Mouse (Mus musculus) CH12.LX (cell line): ENCODE data around the gene Akap2. TPM values are rescaled to one million over a fixed set of nuclear protein-coding genes. Genes with fewer than 3 reads are reported as not detected.

Experiments used
- DNase-seq: peaks from one replicate; pipeline ENCODE4 v3.0.0-alpha.2; 2013; ENCODE audit errors: extremely low read depth
- H3K27ac ChIP-seq: 2 replicates; pipeline ENCODE4 v1.5.1; 2012; ENCODE audit warnings: low read depth, mild to moderate bottlenecking, control low read depth, moderate library complexity; ENCODE audit not compliant: insufficient read depth
- H3K27me3 ChIP-seq: replicated peaks from 2 replicates; pipeline ENCODE3; 2012; ENCODE audit warnings: inconsistent platforms
- H3K36me3 ChIP-seq, 2 experiments: replicated peaks in 1 of 2; 2 replicates each; pipeline versions ENCODE3 to v1.6.1; 2012; ENCODE audit warnings: inconsistent platforms in 1 of 2, low read length in 1 of 2, mild to moderate bottlenecking in 1 of 2, mixed read lengths in 1 of 2, moderate library complexity in 1 of 2; ENCODE audit not compliant: control insufficient read depth in 1 of 2, insufficient read depth in 1 of 2
- H3K4me1 ChIP-seq, 2 experiments: 2 replicates each; pipeline ENCODE4 v1.6.1; 2012; ENCODE audit warnings: inconsistent platforms in 1 of 2, moderate library complexity in 1 of 2; ENCODE audit not compliant: insufficient read depth in 2 of 2, control insufficient read depth in 1 of 2
- H3K4me2 ChIP-seq: 2 replicates; pipeline ENCODE4 v1.6.1; 2012; ENCODE audit warnings: low read depth, mild to moderate bottlenecking, control low read depth; ENCODE audit not compliant: poor library complexity, insufficient read depth, severe bottlenecking
- H3K4me3 ChIP-seq, 3 experiments: fragments of 150-350 bp in 1 of 3; sonication (generic) in 1 of 3; replicated peaks in 1 of 3; 2 replicates each; pipeline versions ENCODE3 to v1.5.1; 2011 to 2012; ENCODE audit warnings: low read depth in 2 of 3, low read length in 2 of 3, mild to moderate bottlenecking in 2 of 3, moderate library complexity in 2 of 3, control low read depth in 1 of 3, improper control_type of control experiment in 1 of 3, inconsistent platforms in 1 of 3, mixed read lengths in 1 of 3; ENCODE audit not compliant: poor library complexity in 1 of 3
- H3K79me2 ChIP-seq: replicated peaks from 2 replicates; pipeline ENCODE4 v1.6.1; 2012; ENCODE audit warnings: mild to moderate bottlenecking, moderate library complexity; ENCODE audit not compliant: control insufficient read depth, poor library complexity, insufficient read depth, severe bottlenecking; ENCODE audit errors: extremely low read depth
- H3K9ac ChIP-seq: 2 replicates; pipeline ENCODE4 v1.6.1; 2012; ENCODE audit warnings: low read depth, mild to moderate bottlenecking, control low read depth, moderate library complexity; ENCODE audit not compliant: insufficient read depth
- H3K9me3 ChIP-seq: replicated peaks from 2 replicates; pipeline ENCODE3; 2012; ENCODE audit warnings: low read length, inconsistent platforms, mixed read lengths
- BHLHE40 ChIP-seq: IDR thresholded peaks from 2 replicates; pipeline ENCODE4 v1.6.1; 2011; ENCODE audit warnings: mild to moderate bottlenecking, low read depth, low read length, improper control_type of control experiment
- ELF1 ChIP-seq: IDR thresholded peaks from 2 replicates; pipeline ENCODE4 v1.6.1; 2014; ENCODE audit warnings: low read depth, mild to moderate bottlenecking, inconsistent platforms, low read length, improper control_type of control experiment
- EP300 ChIP-seq: IDR thresholded peaks from 2 replicates; pipeline ENCODE4 v1.6.1; 2011; ENCODE audit warnings: low read length, improper control_type of control experiment
- ETS1 ChIP-seq: conservative IDR thresholded peaks from 2 replicates; pipeline ENCODE4 v1.6.1; 2012; ENCODE audit warnings: low read depth, mild to moderate bottlenecking, inconsistent platforms, low read length, improper control_type of control experiment, moderate library complexity
- HCFC1 ChIP-seq: IDR thresholded peaks from 2 replicates; pipeline ENCODE4 v1.6.1; 2012; ENCODE audit warnings: low read depth, mild to moderate bottlenecking, inconsistent platforms, low read length, improper control_type of control experiment
- JUND ChIP-seq: conservative IDR thresholded peaks from 2 replicates; pipeline ENCODE4 v1.6.1; 2011; ENCODE audit warnings: low read depth, low read length, improper control_type of control experiment
- MEF2A ChIP-seq: IDR thresholded peaks from 2 replicates; pipeline ENCODE4 v1.6.1; 2014; ENCODE audit warnings: low read depth, mild to moderate bottlenecking, inconsistent platforms, low read length, improper control_type of control experiment, borderline replicate concordance
- MYC ChIP-seq: IDR thresholded peaks from 2 replicates; pipeline ENCODE4 v1.6.1; 2011; ENCODE audit warnings: low read depth, mild to moderate bottlenecking, improper control_type of control experiment, low read length
- NELFE ChIP-seq: IDR thresholded peaks from 2 replicates; pipeline ENCODE4 v1.6.1; 2011; ENCODE audit warnings: low read depth, low read length, improper control_type of control experiment
- NRF1 ChIP-seq: IDR thresholded peaks from 2 replicates; pipeline ENCODE4 v1.6.1; 2014; ENCODE audit warnings: low read depth, mild to moderate bottlenecking, inconsistent platforms, low read length, improper control_type of control experiment, moderate library complexity
- ZC3H11A ChIP-seq: IDR thresholded peaks from 2 replicates; pipeline ENCODE4 v1.6.1; 2012; ENCODE audit warnings: low read depth, mild to moderate bottlenecking, inconsistent platforms, low read length, improper control_type of control experiment
- ZKSCAN1 ChIP-seq: IDR thresholded peaks from 2 replicates; pipeline ENCODE4 v1.6.1; 2012; ENCODE audit warnings: low read depth, inconsistent platforms, low read length, improper control_type of control experiment, borderline replicate concordance
- ZNF384 ChIP-seq: IDR thresholded peaks from 2 replicates; pipeline ENCODE4 v1.6.1; 2012; ENCODE audit warnings: low read depth, low read length, improper control_type of control experiment, inconsistent platforms
- dilution Hi-C: fragments of 300-500 bp; cut with MboI; formaldehyde crosslinking; loops from 2 replicates; pipeline ENCODE4 v1.14.3; 2020; ENCODE audit warnings: low sequenced_read_pairs; ENCODE audit not compliant: extremely low pct_unique_long_range_greater_than_20kb, extremely low pct_ligation_motif_present
- in situ Hi-C: fragments of 300-500 bp; cut with MboI; formaldehyde crosslinking; loops from 3 replicates; pipeline ENCODE4 v1.14.3; 2019; ENCODE audit warnings: low sequenced_read_pairs, low pct_ligation_motif_present, low pct_unique_long_range_greater_than_20kb, mixed read lengths
- polyA plus RNA-seq: library from polyadenylated mRNA; unstranded; fragments of >175 nt; gene quantifications from 2 replicates; pipeline ENCODE4 v1.2.1, GENCODE M21; 2012; ENCODE audit warnings: low read depth; ENCODE audit not compliant: insufficient read length
- total RNA-seq, 2 experiments: library from RNA; depleted of rRNA; stranded (reverse); fragments of 300-350 nt in 1 of 2; fragments of >200 nt in 1 of 2; gene quantifications; 2 replicates each; pipeline ENCODE4 v1.2.3; 2012 to 2014

The Akap2 gene
- total and polyA plus RNA-seq, 3 experiments, result 0.25 TPM; not detected in 2

DNA sequence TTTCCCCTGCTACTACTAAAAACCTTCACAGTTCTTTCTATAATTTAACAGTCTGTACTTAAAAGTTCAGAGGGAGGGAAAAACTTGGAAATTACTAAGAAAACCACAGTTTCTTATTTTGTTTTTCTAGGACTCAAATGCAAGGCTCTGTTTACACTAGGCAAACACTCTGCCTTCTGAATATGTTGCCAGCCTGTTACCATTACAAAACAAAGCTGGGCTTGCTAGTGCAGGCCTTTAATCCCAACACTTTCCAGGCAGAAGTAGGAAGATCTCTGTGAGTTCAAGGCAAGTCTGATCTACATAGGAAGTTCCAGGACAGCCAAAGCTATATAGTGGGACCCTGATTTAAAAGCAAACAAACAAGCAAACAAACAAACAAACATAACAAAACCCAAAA is 58.1 kb downstream of the Akap2 start:
- Histone ChIP-seq H3K9ac (no peak overlapping the region), H3K4me3 (no peak overlapping the region), H3K9me3 (no peaks in the 10 kb centered on the region), H3K36me3 (no peaks in the 10 kb centered on the region), H3K27me3 (no peaks in the 10 kb centered on the region), H3K79me2 (no peaks in the 10 kb centered on the region), H3K27ac (no peak overlapping the region), H3K4me1 (peaks cover 6 to 11% of the 10 kb centered on the region in 2 experiments; a peak in 3 of 4 replicates), H3K4me2 (no peak overlapping the region)
- dilution Hi-C loops (no loop called here), in situ Hi-C loops (no loop called here)
- TF ChIP-seq JUND (no peak), ZNF384 (no peak), ETS1 (no peak), NRF1 (no peak), ZC3H11A (no peak), MEF2A (no peak), ZKSCAN1 (no peak)
- no peak for DNase-seq

GRCm38 (mm10) chr4:57780403-57780802 is 62.9 kb downstream of the Akap2 start:
- Histone ChIP-seq H3K9ac (no peak overlapping the region), H3K4me3 (no peak overlapping the region), H3K27me3 (no peaks in the 10 kb centered on the region), H3K9me3 (no peaks in the 10 kb centered on the region), H3K27ac (no peak overlapping the region), H3K4me1 (peaks cover 4 to 16% of the 10 kb centered on the region in 2 experiments), H3K36me3 (no peaks in the 10 kb centered on the region), H3K79me2 (no peaks in the 10 kb centered on the region), H3K4me2 (0 out of 2 replicates have a peak overlapping the region, but pooled peaks have one; percentile 12)
- TF ChIP-seq ZNF384, result no peak
- TF ChIP-seq BHLHE40, result no peak
- no peak for TF ChIP-seq NRF1
- TF ChIP-seq NELFE, result no peak
- no peak for TF ChIP-seq HCFC1
- TF ChIP-seq ZC3H11A, result no peak
- TF ChIP-seq ELF1, result no peak
- no peak for TF ChIP-seq JUND
- no peak for TF ChIP-seq MYC
- no peak for TF ChIP-seq EP300
- in situ Hi-C loops (no loop called here), dilution Hi-C loops (no loop called here)
- no peak for DNase-seq
